Mouse (Mus musculus) MEL (cell line): Measurements from ENCODE around the gene Rflnb. TPM values are rescaled to one million over a fixed set of nuclear protein-coding genes. Genes with fewer than 3 reads are reported as not detected.
A peak's percentile ranks its signal among the peaks of the same experiment; 100 is the strongest.

Experiments used
- DNase-seq: peaks from one replicate; pipeline ENCODE4 v3.0.0; 2011; ENCODE audit warnings: low read depth, low spot score
- H3K27ac ChIP-seq: 2 replicates; pipeline ENCODE4 v1.5.1; 2012; ENCODE audit warnings: low read depth, mild to moderate bottlenecking, control low read depth, low read length, moderate library complexity; ENCODE audit not compliant: control insufficient read depth
- H3K27me3 ChIP-seq, 2 experiments: fragments of 150-350 bp in 1 of 2; sonication (generic) in 1 of 2; 2 replicates each; pipeline ENCODE4 v1.6.1; 2012; ENCODE audit warnings: low read length in 2 of 2, mild to moderate bottlenecking in 2 of 2, improper control_type of control experiment in 1 of 2, moderate library complexity in 1 of 2; ENCODE audit not compliant: insufficient read depth in 2 of 2, control insufficient read depth in 1 of 2
- H3K36me3 ChIP-seq, 2 experiments: 2 replicates each; pipeline ENCODE4 v1.6.1; 2012 to 2014; ENCODE audit warnings: low read length in 2 of 2, improper control_type of control experiment in 1 of 2, inconsistent platforms in 1 of 2, mild to moderate bottlenecking in 1 of 2; ENCODE audit not compliant: insufficient read depth in 2 of 2, control insufficient read depth in 1 of 2
- H3K4me1 ChIP-seq, 2 experiments: fragments of 150-350 bp in 1 of 2; sonication (generic) in 1 of 2; 2 replicates each; pipeline ENCODE4 v1.6.1; 2012; ENCODE audit warnings: low read length in 2 of 2, improper control_type of control experiment in 1 of 2, mild to moderate bottlenecking in 1 of 2; ENCODE audit not compliant: insufficient read depth in 2 of 2, control insufficient read depth in 1 of 2
- H3K4me3 ChIP-seq, 2 experiments: fragments of 150-350 bp in 1 of 2; sonication (generic) in 1 of 2; 2 replicates each; pipeline ENCODE4 v1.5.1; 2012; ENCODE audit warnings: low read depth in 2 of 2, low read length in 2 of 2, mild to moderate bottlenecking in 2 of 2, moderate library complexity in 2 of 2, control low read depth in 1 of 2, improper control_type of control experiment in 1 of 2; ENCODE audit not compliant: control insufficient read depth in 1 of 2, insufficient read depth in 1 of 2
- H3K79me2 ChIP-seq: 2 replicates; pipeline ENCODE4 v1.6.1; 2012; ENCODE audit warnings: mild to moderate bottlenecking, low read length, moderate library complexity; ENCODE audit not compliant: control insufficient read depth, poor library complexity, insufficient read depth
- H3K9ac ChIP-seq: 2 replicates; pipeline ENCODE4 v1.6.1; 2012; ENCODE audit warnings: low read depth, mild to moderate bottlenecking, control low read depth, low read length, moderate library complexity; ENCODE audit not compliant: control insufficient read depth, poor library complexity, severe bottlenecking
- H3K9me3 ChIP-seq: fragments of 150-350 bp; sonication (generic); replicated peaks from 2 replicates; pipeline ENCODE4 v1.6.1; 2012; ENCODE audit warnings: mild to moderate bottlenecking, low read length, improper control_type of control experiment, moderate library complexity; ENCODE audit not compliant: insufficient read depth
- BHLHE40 ChIP-seq: IDR thresholded peaks from 2 replicates; pipeline ENCODE4 v1.6.1; 2012; ENCODE audit warnings: low read depth, mild to moderate bottlenecking, inconsistent platforms, low read length, improper control_type of control experiment, borderline replicate concordance
- CHD1 ChIP-seq: IDR thresholded peaks from 2 replicates; pipeline ENCODE4 v1.6.1; 2012; ENCODE audit warnings: low read depth, mild to moderate bottlenecking, inconsistent platforms, low read length, improper control_type of control experiment
- E2F4 ChIP-seq: IDR thresholded peaks from 2 replicates; pipeline ENCODE4 v1.6.1; 2011; ENCODE audit warnings: low read depth, low read length, improper control_type of control experiment, borderline replicate concordance
- ELF1 ChIP-seq: IDR thresholded peaks from 2 replicates; pipeline ENCODE4 v1.6.1; 2014; ENCODE audit warnings: low read depth, mild to moderate bottlenecking, inconsistent platforms, low read length, improper control_type of control experiment, moderate library complexity
- EP300 ChIP-seq, 2 experiments: IDR thresholded peaks; 2 replicates each; pipeline ENCODE4 v1.6.1; 2011; ENCODE audit warnings: improper control_type of control experiment in 2 of 2, low read length in 2 of 2, low read depth in 1 of 2, mild to moderate bottlenecking in 1 of 2
- GABPA ChIP-seq: IDR thresholded peaks from 2 replicates; pipeline ENCODE4 v1.6.1; 2012; ENCODE audit warnings: low read depth, mild to moderate bottlenecking, inconsistent platforms, low read length, improper control_type of control experiment, moderate library complexity
- GATA1 ChIP-seq: IDR thresholded peaks from 2 replicates; pipeline ENCODE4 v1.6.1; 2011; ENCODE audit warnings: low read depth, low read length, improper control_type of control experiment
- HCFC1 ChIP-seq: IDR thresholded peaks from 2 replicates; pipeline ENCODE4 v1.6.1; 2012; ENCODE audit warnings: low read depth, mild to moderate bottlenecking, inconsistent platforms, low read length, improper control_type of control experiment, moderate library complexity
- JUND ChIP-seq: IDR thresholded peaks from 2 replicates; pipeline ENCODE4 v1.6.1; 2011; ENCODE audit warnings: low read depth, mild to moderate bottlenecking, improper control_type of control experiment, low read length
- KAT2A ChIP-seq: conservative IDR thresholded peaks from 2 replicates; pipeline ENCODE4 v1.6.1; 2012; ENCODE audit warnings: low read depth, low read length, improper control_type of control experiment, inconsistent platforms
- MAFK ChIP-seq: IDR thresholded peaks from 2 replicates; pipeline ENCODE4 v1.6.1; 2011; ENCODE audit warnings: low read depth, mild to moderate bottlenecking, low read length, improper control_type of control experiment, borderline replicate concordance
- MAX ChIP-seq: IDR thresholded peaks from 2 replicates; pipeline ENCODE4 v1.6.1; 2011; ENCODE audit warnings: low read length, improper control_type of control experiment
- MAZ ChIP-seq: IDR thresholded peaks from 2 replicates; pipeline ENCODE4 v1.6.1; 2012; ENCODE audit warnings: low read depth, mild to moderate bottlenecking, inconsistent platforms, low read length, improper control_type of control experiment
- MEF2A ChIP-seq: IDR thresholded peaks from 2 replicates; pipeline ENCODE4 v1.6.1; 2014; ENCODE audit warnings: low read depth, mild to moderate bottlenecking, inconsistent platforms, low read length, improper control_type of control experiment; ENCODE audit not compliant: poor library complexity, insufficient replicate concordance, severe bottlenecking; ENCODE audit errors: extremely low read depth
- MXI1 ChIP-seq: IDR thresholded peaks from 2 replicates; pipeline ENCODE4 v1.6.1; 2011; ENCODE audit warnings: mild to moderate bottlenecking, low read depth, low read length, improper control_type of control experiment
- MYC ChIP-seq: IDR thresholded peaks from 2 replicates; pipeline ENCODE4 v1.6.1; 2011; ENCODE audit warnings: low read depth, mild to moderate bottlenecking, low read length, improper control_type of control experiment, moderate library complexity
- NRF1 ChIP-seq: IDR thresholded peaks from 2 replicates; pipeline ENCODE4 v1.6.1; 2014; ENCODE audit warnings: low read depth, mild to moderate bottlenecking, inconsistent platforms, low read length, improper control_type of control experiment, moderate library complexity; ENCODE audit not compliant: poor library complexity, insufficient read depth, severe bottlenecking
- POLR2A ChIP-seq, 2 experiments: IDR thresholded peaks; 2 replicates each; pipeline ENCODE4 v1.6.1; 2011 to 2012; ENCODE audit warnings: low read length in 2 of 2, mild to moderate bottlenecking in 2 of 2, control low read depth in 1 of 2, improper control_type of control experiment in 1 of 2, low read depth in 1 of 2, moderate library complexity in 1 of 2; ENCODE audit not compliant: control insufficient read depth in 1 of 2, insufficient read depth in 1 of 2, poor library complexity in 1 of 2
- POLR2AphosphoS2 ChIP-seq: IDR thresholded peaks from 2 replicates; pipeline ENCODE4 v1.6.1; 2011; ENCODE audit warnings: low read length, improper control_type of control experiment
- POLR2AphosphoS5 ChIP-seq: IDR thresholded peaks from 2 replicates; pipeline ENCODE4 v1.6.1; 2012; ENCODE audit warnings: low read depth, borderline replicate concordance, mild to moderate bottlenecking, inconsistent platforms, low read length, moderate library complexity, mixed read lengths
- RAD21 ChIP-seq: IDR thresholded peaks from 2 replicates; pipeline ENCODE4 v1.6.1; 2011; ENCODE audit warnings: mild to moderate bottlenecking, low read depth, low read length, improper control_type of control experiment
- RCOR1 ChIP-seq: IDR thresholded peaks from 2 replicates; pipeline ENCODE4 v1.6.1; 2012; ENCODE audit warnings: low read depth, mild to moderate bottlenecking, inconsistent platforms, low read length, improper control_type of control experiment
- SMC3 ChIP-seq: IDR thresholded peaks from 2 replicates; pipeline ENCODE4 v1.6.1; 2011; ENCODE audit warnings: low read depth, low read length, improper control_type of control experiment
- TAL1 ChIP-seq: IDR thresholded peaks from 2 replicates; pipeline ENCODE4 v1.6.1; 2012; ENCODE audit warnings: mild to moderate bottlenecking, inconsistent platforms, low read length, moderate library complexity, mixed read lengths
- TCF12 ChIP-seq: IDR thresholded peaks from 2 replicates; pipeline ENCODE4 v1.6.1; 2014; ENCODE audit warnings: low read depth, mild to moderate bottlenecking, inconsistent platforms, low read length, improper control_type of control experiment, moderate library complexity
- USF1 ChIP-seq: IDR thresholded peaks from 2 replicates; pipeline ENCODE4 v1.6.1; 2014; ENCODE audit warnings: low read depth, mild to moderate bottlenecking, inconsistent platforms, low read length, improper control_type of control experiment, moderate library complexity
- ZMIZ1 ChIP-seq: IDR thresholded peaks from 2 replicates; pipeline ENCODE4 v1.6.1; 2012; ENCODE audit warnings: low read depth, mild to moderate bottlenecking, inconsistent platforms, low read length, improper control_type of control experiment, moderate library complexity
- polyA plus RNA-seq, 2 experiments: library from polyadenylated mRNA; stranded (reverse) in 1 of 2; unstranded in 1 of 2; fragments of >175 nt in 1 of 2; fragments of >200 nt in 1 of 2; gene quantifications; 2 replicates each; pipeline versions ENCODE4 v1.2.1 to v1.2.4; 2012; ENCODE audit warnings: low replicate concordance in 2 of 2, low read depth in 1 of 2; ENCODE audit not compliant: insufficient read length in 2 of 2, insufficient read depth in 1 of 2, missing spikeins in 1 of 2
- total RNA-seq: library from RNA; depleted of rRNA; stranded (reverse); fragments of 300-350 nt; gene quantifications from 2 replicates; pipeline ENCODE4 v1.2.3, GENCODE M21; 2012

The Rflnb gene
- total and polyA plus RNA-seq, 3 experiments = 7.4 to 8.7 TPM; not detected in 1

- no peak overlapping the region for H3K27ac ChIP-seq
- no peaks in the 10 kb centered on the region for H3K79me2 ChIP-seq
- H3K4me3 ChIP-seq = no peak overlapping the region
- peaks cover 2 to 13% of the 10 kb centered on the region in 2 experiments; a peak in 3 of 4 replicates for H3K4me1 ChIP-seq
- H3K36me3 ChIP-seq = peaks cover 0 to 4% of the 10 kb centered on the region in 2 experiments; a peak in 2 of 4 replicates
- H3K9me3 ChIP-seq = no peaks in the 10 kb centered on the region
- DNase-seq = no peak
- TF ChIP-seq SMC3 (no peak), NRF1 (no peak), MEF2A (no peak), POLR2AphosphoS5 (no peak), MYC (no peak), RCOR1 (no peak), GABPA (no peak), TCF12 (no peak), GATA1 (no peak), E2F4 (no peak)
- H3K9ac ChIP-seq = no peak overlapping the region
- H3K27me3 ChIP-seq = peaks cover 0 to 2% of the 10 kb centered on the region in 2 experiments; a peak in 1 of 4 replicates
These were observed 47.2 kb downstream of the Rflnb start for GRCm38 (mm10) chr11:75980413-75980812.

GRCm38 (mm10) chr11:75978051-75978450 lies 49.5 kb downstream of the Rflnb start:
- TF ChIP-seq EP300 (IDR thresholded peaks at IDR 0.05; ENCODE audit: low read depth in 1 of 2, low read length in 2 of 2) = no peak
- no peak for TF ChIP-seq POLR2AphosphoS2
- Histone ChIP-seq H3K9me3 (no peaks in the 10 kb centered on the region), H3K4me3 (no peak overlapping the region), H3K27me3 (peaks cover 0 to 2% of the 10 kb centered on the region in 2 experiments; a peak in 1 of 4 replicates), H3K4me1 (peaks cover 2 to 13% of the 10 kb centered on the region in 2 experiments; a peak in 3 of 4 replicates), H3K27ac (no peak overlapping the region), H3K79me2 (no peaks in the 10 kb centered on the region), H3K36me3 (peaks cover 0 to 4% of the 10 kb centered on the region in 2 experiments; a peak in 2 of 4 replicates), H3K9ac (no peak overlapping the region)
- no peak for DNase-seq

GRCm38 (mm10) chr11:75976748-75977147 lies 50.8 kb downstream of the Rflnb start:
- H3K79me2 ChIP-seq = no peaks in the 10 kb centered on the region
- DNase-seq = peak; percentile 69
- H3K4me3 ChIP-seq = no peak overlapping the region
- peaks cover 0 to 2% of the 10 kb centered on the region in 2 experiments; a peak in 1 of 4 replicates for H3K27me3 ChIP-seq
- peaks cover 2 to 13% of the 10 kb centered on the region in 2 experiments; a peak in 3 of 4 replicates for H3K4me1 ChIP-seq
- peaks cover 0 to 4% of the 10 kb centered on the region in 2 experiments; a peak in 2 of 4 replicates for H3K36me3 ChIP-seq
- H3K9me3 ChIP-seq = no peaks in the 10 kb centered on the region
- no peak overlapping the region for H3K27ac ChIP-seq
- peak overlapping the region; percentile 11; the same call in 1 of the 2 replicates for H3K9ac ChIP-seq
- TF ChIP-seq ZMIZ1 (no peak), TCF12 (no peak), RAD21 (no peak), MXI1 (no peak), MAZ (no peak), MAFK (no peak; the same call in 1 of the 2 replicates), TAL1 (no peak), USF1 (peak; percentile 83), JUND (no peak), ELF1 (peak; percentile 56; the same call in 1 of the 2 replicates), HCFC1 (no peak), SMC3 (no peak; the same call in 1 of the 2 replicates), GABPA (no peak), KAT2A (no peak), BHLHE40 (peak; percentile 33; the same call in 1 of the 2 replicates), EP300 (IDR thresholded peaks at IDR 0.05; ENCODE audit: low read depth in 1 of 2, low read length in 2 of 2) (peak; percentile 70 to 71), MAX (no peak), CHD1 (no peak), POLR2A (IDR thresholded peaks at IDR 0.05; ENCODE audit: control insufficient read depth in 1 of 2, insufficient read depth in 1 of 2, low read depth in 1 of 2, low read length in 2 of 2, poor library complexity in 1 of 2) (no peak)
